Mouse (Mus musculus): Measurements from ENCODE around the gene Cfap57.

GRCm38 (mm10) chr4:118589733-118590130 lies 30.8 kb downstream of the Cfap57 start:
- TF ChIP-seq USF1 (IDR thresholded peaks at IDR 0.05; ENCODE audit: low read depth), result no peak
- no peak for TF ChIP-seq MYOG (IDR thresholded peaks at IDR 0.05; ENCODE audit: control insufficient read depth, extremely low read depth, insufficient read length)
- TF ChIP-seq CTCF (IDR thresholded peaks at IDR 0.05; ENCODE audit: control insufficient read depth, insufficient read depth, insufficient read length), result no peak
- no peak for TF ChIP-seq MAX (IDR thresholded peaks at IDR 0.05)
- no peak for TF ChIP-seq MYOD1 (IDR thresholded peaks at IDR 0.05; ENCODE audit: control insufficient read depth, insufficient read length, low read depth)
- no peak for TF ChIP-seq FOSL1 (IDR thresholded peaks at IDR 0.05; ENCODE audit: insufficient read depth, low read length, poor library complexity, severe bottlenecking)
